ENCODE assay signal across 8 mouse cellular contexts in the genomic region with DNA sequence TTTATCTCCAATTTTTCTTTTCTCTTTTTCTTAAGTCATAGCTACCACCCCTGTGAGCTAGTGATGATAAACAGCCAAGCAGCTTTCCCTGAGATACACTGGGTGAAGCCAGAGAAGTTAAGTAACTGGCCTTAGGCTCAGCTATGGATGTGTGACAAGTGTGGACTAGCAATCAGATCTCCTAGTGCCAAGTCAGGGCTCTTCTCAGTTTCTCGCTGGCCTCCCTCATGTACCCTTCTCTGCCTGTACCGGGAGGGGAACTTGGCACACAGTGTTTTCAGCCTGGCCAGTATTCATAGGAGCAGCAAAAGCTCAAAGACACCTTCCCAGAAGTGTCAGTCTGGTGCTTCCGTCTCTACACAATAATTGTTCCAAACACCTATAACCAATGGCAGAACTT.
"Had no signal": no experiment of that assay in that cellular context is flagged by ENCODE, and none has a peak within 500 bp of the region (broad histone marks: within the 10 kb centered on the region; RNA-seq: fewer than 3 reads in every experiment).

No protein-coding gene starts in this region.

- DNase-seq: kidney, adult 2 months; kidney, postnatal 36 days; left cerebral cortex, postnatal 4 days; liver, postnatal 0 days; lung, embryonic 14.5 days; retina, postnatal 1 day; right cerebral cortex, postnatal 25 days; thymus, postnatal 25 days had no signal
